21 mouse cellular contexts compared by ENCODE assay signal in genomic region chr2:163411840-163412239, GRCm38 (mm10). TPM values are rescaled to one million over a fixed set of nuclear protein-coding genes. Genes with fewer than 3 reads are reported as not detected.
DNase-seq lines count a peak whose midpoint lies in the region; ATAC-seq and TF ChIP-seq lines count a peak whose summit lies in the region.
"Had no signal": no experiment of that assay in that cellular context is flagged by ENCODE, and none has a peak within 500 bp of the region (broad histone marks: within the 10 kb centered on the region; RNA-seq: fewer than 3 reads in every experiment).

No protein-coding gene starts in this region.

- H3K27ac ChIP-seq in heart, adult 2 months, result peak overlapping the region; percentile 21; the same call in 1 of the 2 replicates
- H3K27ac ChIP-seq in liver, adult 2 months (replicated peaks; ENCODE audit: insufficient read depth, low read depth, low read length), result peak overlapping the region; percentile 77; the same call in 1 of the 2 replicates
- H3K27ac ChIP-seq: embryonic facial prominence, embryonic 12.5 days; heart, embryonic 15.5 days; hindbrain, embryonic 10.5 days; hindbrain, embryonic 14.5 days had no signal

- no peak for TF ChIP-seq CTCF in heart, adult 2 months (IDR thresholded peaks at IDR 0.05)
- TF ChIP-seq CTCF in liver, adult 2 months (IDR thresholded peaks at IDR 0.05; ENCODE audit: low read depth, low read length), result no peak

- TF ChIP-seq EP300 in heart, adult 2 months (IDR thresholded peaks at IDR 0.05; ENCODE audit: insufficient read depth, low read depth, low read length), result no peak

- TF ChIP-seq POLR2A in heart, adult 2 months (IDR thresholded peaks at IDR 0.05; ENCODE audit: insufficient read depth, low read depth, low read length), result no peak
- TF ChIP-seq POLR2A in liver, adult 2 months (IDR thresholded peaks at IDR 0.05; ENCODE audit: extremely low read depth, insufficient read depth, low read length), result no peak

- H3K9ac ChIP-seq in heart, adult 2 months (ENCODE audit: low read depth, low read length), result no peak overlapping the region
- H3K9ac ChIP-seq in liver, adult 2 months (ENCODE audit: low read depth, low read length), result no peak overlapping the region
- H3K9ac ChIP-seq: embryonic facial prominence, embryonic 12.5 days; heart, embryonic 15.5 days; hindbrain, embryonic 14.5 days had no signal

- H3K27me3 ChIP-seq in heart, adult 2 months (ENCODE audit: control insufficient read depth, insufficient read depth, low read length), result no peaks in the 10 kb centered on the region
- no peaks in the 10 kb centered on the region for H3K27me3 ChIP-seq in liver, adult 2 months (ENCODE audit: control insufficient read depth, insufficient read depth, low read length)
- H3K27me3 ChIP-seq: embryonic facial prominence, embryonic 12.5 days; heart, embryonic 15.5 days had no signal

- DNase-seq in heart, adult 2 months, result no peak
- no peak for DNase-seq in heart, adult 9 months (ENCODE audit: low spot score in 2 of 2)
- peak; percentile 72 for DNase-seq in liver, adult 2 months (ENCODE audit: extremely low read depth, low read depth, low spot score)
- no peak for DNase-seq in liver
- DNase-seq in kidney, adult 11 months, result no peak
- DNase-seq: adrenal gland, postnatal 14 days; cerebellum, adult 11-12 months; cerebellum, adult 9-10 months; cerebellum, postnatal 25 days; gastrocnemius, postnatal 36 days; heart, postnatal 14 days had no signal

- no peak overlapping the region for H3K4me3 ChIP-seq in heart, adult 2 months
- no peak overlapping the region for H3K4me3 ChIP-seq in liver, adult 2 months (ENCODE audit: insufficient read depth, low read depth, low read length)
- H3K4me3 ChIP-seq: embryonic facial prominence, embryonic 12.5 days; heart, embryonic 15.5 days; hindbrain, embryonic 10.5 days had no signal

- H3K36me3 ChIP-seq in heart, adult 2 months (ENCODE audit: control insufficient read depth, insufficient read depth, low read length), result peaks cover 30% of the 10 kb centered on the region
- peaks cover 54% of the 10 kb centered on the region for H3K36me3 ChIP-seq in liver, adult 2 months (ENCODE audit: control insufficient read depth, insufficient read depth, low read length)

- intact Hi-C loops in heart, adult 2 months (cut with DNase I), result loop anchor here (10.0 kb wide), 2 partner anchors 207 to 477 kb away; partner anchors contain the start of genes Srsf6 and Tox2

- no peaks in the 10 kb centered on the region; the same call in 1 of the 2 replicates for H3K4me1 ChIP-seq in heart, adult 2 months (ENCODE audit: control insufficient read depth, insufficient read depth, low read length)
- peaks cover 15% of the 10 kb centered on the region for H3K4me1 ChIP-seq in liver, adult 2 months (ENCODE audit: control insufficient read depth, insufficient read depth, low read length)
- H3K4me1 ChIP-seq: embryonic facial prominence, embryonic 12.5 days; hindbrain, embryonic 10.5 days had no signal

- peaks cover 5% of the 10 kb centered on the region; the same call in 1 of the 2 replicates for H3K79me2 ChIP-seq in heart, adult 2 months (replicated peaks; ENCODE audit: control insufficient read depth, insufficient read depth, low read length)
- peaks cover 8% of the 10 kb centered on the region; the same call in 1 of the 2 replicates for H3K79me2 ChIP-seq in liver, adult 2 months (ENCODE audit: control insufficient read depth, insufficient read depth, low read length)

- 55% methylated on average over 4 of the region's 4 CpGs for WGBS in heart, adult 2 months
- 32% methylated on average over 4 of the region's 4 CpGs for WGBS in liver, adult 2 months

- peak; percentile 56 for ATAC-seq in CD4-positive, CD25-positive, alpha-beta regulatory T cell, adult 4 months
- peak; percentile 63 for ATAC-seq in inflammation-experienced regulatory T-cells, adult 6 months
- ATAC-seq: forebrain, embryonic 16.5 days; intestine, embryonic 16.5 days had no signal

RNA-seq across cellular contexts. Expression of gene Oser1, which starts 12.7 kb away (rescaled TPM):
- total RNA-seq in heart, adult 2 months (2021), result 10 to 100 TPM; 19.6 to 21.2 TPM
- 9.7 and 16.4 TPM in 2 replicates for polyA plus RNA-seq in heart, adult 2 months (2012; rRNA removed)
- 21.9 and 22.6 TPM in 2 replicates for total RNA-seq in liver, adult 2 months (2014; rRNA removed)
- polyA plus RNA-seq in liver, adult 2 months (2012; rRNA removed), result 8.0 and 8.3 TPM in 2 replicates
- 100 to 1,000 TPM; 134 to 146 TPM for polyA plus RNA-seq in CD4-positive, CD25-positive, alpha-beta regulatory T cell, adult 4 months (2017; shearing (Covaris generic))
- polyA plus RNA-seq in inflammation-experienced regulatory T-cells, adult 6 months (2017; shearing (Covaris generic)), result 100 to 1,000 TPM; 120 to 137 (median 126) TPM

RNA-seq across cellular contexts. Expression of gene Jph2, which starts 14.0 kb away (rescaled TPM):
- 100 to 1,000 TPM; 389 to 391 TPM for total RNA-seq in heart, adult 2 months (2021)
- polyA plus RNA-seq in heart, adult 2 months (2012; rRNA removed), result 193 and 253 TPM in 2 replicates
- total RNA-seq in liver, adult 2 months (2014; rRNA removed), result 0.07 and 0.09 TPM in 2 replicates
- 0.07 and 0.10 TPM in 2 replicates for polyA plus RNA-seq in liver, adult 2 months (2012; rRNA removed)
- not detected for polyA plus RNA-seq in CD4-positive, CD25-positive, alpha-beta regulatory T cell, adult 4 months (2017; shearing (Covaris generic))
- polyA plus RNA-seq in inflammation-experienced regulatory T-cells, adult 6 months (2017; shearing (Covaris generic)), result not detected
- polyA plus RNA-seq: G1E had no signal

RNA-seq across cellular contexts. Expression of gene Gdap1l1, which starts 26.4 kb away (rescaled TPM):
- not detected for total RNA-seq in heart, adult 2 months (2021)
- polyA plus RNA-seq in heart, adult 2 months (2012; rRNA removed), result 0.23 and 0.25 TPM in 2 replicates
- total RNA-seq in liver, adult 2 months (2014; rRNA removed), result 0.07 TPM in 1 of 2 replicates, not detected in the other
- polyA plus RNA-seq in liver, adult 2 months (2012; rRNA removed), result not detected in 2 replicates
- polyA plus RNA-seq in CD4-positive, CD25-positive, alpha-beta regulatory T cell, adult 4 months (2017; shearing (Covaris generic)), result not detected
- under 1 TPM in 1 of 3 experiments, not detected in 2; 0.39 TPM for polyA plus RNA-seq in inflammation-experienced regulatory T-cells, adult 6 months (2017; shearing (Covaris generic))
- total RNA-seq: gastrocnemius, postnatal 36 days; heart, adult 8-10 months; heart, postnatal 14 days had no signal
- polyA plus RNA-seq: G1E had no signal

Comparison
In these comparisons a context has a peak if more than half of its experiments do, and no peak if none do; other contexts are left out.
1. RNA of gene Jph2, which starts 14.0 kb away (polyA plus RNA-seq): 193 to 253 TPM in heart, adult 2 months; 0.07 to 0.10 TPM in liver, adult 2 months, not detected in CD4-positive, CD25-positive, alpha-beta regulatory T cell, adult 4 months and not detected in inflammation-experienced regulatory T-cells, adult 6 months; every median in the first group is over 100 times any median in the second.